Mouse (Mus musculus): ENCODE measurements at regions not wholly inside any gene's neighbourhood (a gene's known extent, or its start where the extent isn't known, plus 50 kb on each side); places are given as distances from the start of the nearest gene placed in this dataset.

DNA sequence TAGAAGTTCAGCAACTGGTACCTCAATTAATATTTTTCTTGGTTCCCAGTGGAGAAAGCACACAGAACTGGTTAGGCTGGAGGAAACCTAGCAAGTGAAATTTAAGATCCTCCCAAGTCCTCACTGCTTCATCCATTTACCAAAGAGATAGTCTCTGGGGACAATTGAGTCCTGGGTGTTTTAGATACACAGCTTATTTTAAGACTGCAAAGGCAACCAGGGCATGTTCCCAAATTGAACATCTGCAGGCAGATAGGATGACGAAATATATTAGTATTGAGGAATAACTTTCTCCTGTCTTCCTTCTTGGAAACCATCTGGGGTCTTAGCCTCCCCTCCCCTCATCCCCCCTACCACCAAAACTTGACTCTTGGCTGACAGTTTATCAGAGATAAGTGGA lies 356.3 kb upstream of the Npvf start:
- ATAC-seq (replicated peaks; ENCODE audit: insufficient number of reproducible peaks, low FRiP score, low TSS enrichment, low read depth) = no peak
- Histone ChIP-seq H3K27me3 (ENCODE audit: control insufficient read depth, insufficient read depth, low read length) (no peaks in the 10 kb centered on the region), H3K27ac (replicated peaks; ENCODE audit: low read depth, low read length) (no peak overlapping the region)

DNA sequence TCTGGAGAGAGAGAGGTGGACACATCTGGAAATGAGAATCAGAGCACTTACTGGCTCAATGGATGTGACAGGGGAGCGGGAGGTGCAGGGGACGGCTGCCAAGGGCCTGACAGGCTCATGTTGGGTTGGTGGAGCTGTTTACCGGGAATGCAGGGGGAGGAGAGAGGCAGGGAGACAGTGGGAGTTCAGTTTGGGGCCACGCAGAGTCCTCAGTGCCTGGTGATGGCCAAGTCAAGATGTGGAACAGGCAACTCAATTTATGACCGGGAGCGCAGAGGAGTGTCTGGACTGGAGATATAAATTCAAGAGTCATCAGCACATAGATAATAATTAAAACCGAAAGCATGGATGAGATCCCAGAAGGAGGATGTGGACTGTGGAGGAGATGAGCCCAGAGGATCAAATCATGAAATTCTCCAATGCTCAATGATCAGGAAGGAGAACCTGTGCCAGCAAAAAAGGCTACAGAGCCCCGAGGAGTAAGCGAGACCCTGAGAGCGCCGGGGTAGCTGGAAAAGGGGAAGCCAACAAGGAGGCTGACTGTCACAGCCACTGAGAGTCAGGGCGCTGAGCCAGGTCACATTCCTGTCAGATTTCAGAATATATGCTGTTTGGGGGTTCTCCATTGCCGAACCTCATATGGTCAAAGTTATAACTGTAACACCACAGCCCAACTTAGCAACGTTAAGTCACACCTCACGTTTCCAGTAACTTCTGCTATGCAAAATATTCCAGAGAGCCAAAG lies 358.0 kb upstream of the Npvf start:
- DNase-seq (ENCODE audit: low spot score) = no peak
- no peak overlapping the region for H3K4me2 ChIP-seq (ENCODE audit: low read depth, low read length)
- H3K4me1 ChIP-seq (ENCODE audit: control insufficient read depth, insufficient read depth, low read length) = peaks cover 2% of the 10 kb centered on the region
- no peaks in the 10 kb centered on the region for H3K36me3 ChIP-seq (replicated peaks; ENCODE audit: control insufficient read depth, insufficient read depth, low read depth, low read length)
- H3K9me3 ChIP-seq (replicated peaks; ENCODE audit: control insufficient read depth, low read length) = no peaks in the 10 kb centered on the region
- H3K9ac ChIP-seq (replicated peaks; ENCODE audit: low read length) = no peak overlapping the region
- H3K27ac ChIP-seq (replicated peaks; ENCODE audit: low read depth, low read length) = no peak overlapping the region
- ATAC-seq (replicated peaks; ENCODE audit: insufficient number of reproducible peaks, low FRiP score, low TSS enrichment, low read depth) = no peak
- H3K4me3 ChIP-seq (ENCODE audit: low read depth, low read length) = no peak overlapping the region
- WGBS = 80% methylated on average over 15 of the region's 15 CpGs
- no peaks in the 10 kb centered on the region for H3K27me3 ChIP-seq (ENCODE audit: control insufficient read depth, insufficient read depth, low read length)

More for the DNA sequence above, 356.3 kb upstream of the Npvf start:
- Histone ChIP-seq H3K9ac (replicated peaks; ENCODE audit: low read length) (no peak overlapping the region), H3K4me2 (ENCODE audit: low read depth, low read length) (no peak overlapping the region), H3K36me3 (replicated peaks; ENCODE audit: control insufficient read depth, insufficient read depth, low read depth, low read length) (no peaks in the 10 kb centered on the region), H3K4me1 (ENCODE audit: control insufficient read depth, insufficient read depth, low read length) (no peaks in the 10 kb centered on the region), H3K4me3 (ENCODE audit: low read depth, low read length) (no peak overlapping the region), H3K9me3 (replicated peaks; ENCODE audit: control insufficient read depth, low read length) (no peaks in the 10 kb centered on the region)
- WGBS = 59% methylated on average over 1 of the region's 1 CpGs
- DNase-seq (ENCODE audit: low spot score) = no peak

DNA sequence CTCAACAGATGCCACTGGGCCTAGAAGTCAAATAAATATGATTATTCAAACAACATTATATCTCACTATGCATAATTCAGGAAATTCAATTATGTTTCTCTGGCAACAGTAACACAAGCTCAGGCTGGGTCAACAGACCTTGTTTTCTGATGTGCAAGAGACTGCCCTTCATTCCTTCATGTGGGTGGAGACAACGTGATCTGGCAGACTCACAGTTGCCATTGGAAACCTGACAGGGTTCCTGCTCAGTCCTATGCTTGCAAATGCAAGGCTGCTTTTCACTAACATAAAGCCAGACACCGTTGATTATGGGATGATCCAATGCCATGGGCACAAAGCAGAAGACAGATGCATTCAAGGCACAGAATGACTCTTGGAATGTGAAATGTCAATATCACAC lies 361.5 kb upstream of the Npvf start:
- Histone ChIP-seq H3K4me3 (ENCODE audit: low read depth, low read length) (no peak overlapping the region), H3K27me3 (ENCODE audit: control insufficient read depth, insufficient read depth, low read length) (no peaks in the 10 kb centered on the region), H3K27ac (replicated peaks; ENCODE audit: low read depth, low read length) (0 out of 2 replicates have a peak overlapping the region, but pooled peaks have one; percentile 22), H3K4me2 (ENCODE audit: low read depth, low read length) (no peak overlapping the region), H3K9ac (replicated peaks; ENCODE audit: low read length) (no peak overlapping the region), H3K4me1 (ENCODE audit: control insufficient read depth, insufficient read depth, low read length) (peaks cover 2% of the 10 kb centered on the region), H3K36me3 (replicated peaks; ENCODE audit: control insufficient read depth, insufficient read depth, low read depth, low read length) (no peaks in the 10 kb centered on the region), H3K9me3 (replicated peaks; ENCODE audit: control insufficient read depth, low read length) (no peaks in the 10 kb centered on the region)
- DNase-seq (ENCODE audit: low spot score) (peak; percentile 61), ATAC-seq (replicated peaks; ENCODE audit: insufficient number of reproducible peaks, low FRiP score, low TSS enrichment, low read depth) (peak; percentile 48; the same call in 1 of the 2 replicates)
- WGBS = 74% methylated on average over 2 of the region's 2 CpGs

DNA sequence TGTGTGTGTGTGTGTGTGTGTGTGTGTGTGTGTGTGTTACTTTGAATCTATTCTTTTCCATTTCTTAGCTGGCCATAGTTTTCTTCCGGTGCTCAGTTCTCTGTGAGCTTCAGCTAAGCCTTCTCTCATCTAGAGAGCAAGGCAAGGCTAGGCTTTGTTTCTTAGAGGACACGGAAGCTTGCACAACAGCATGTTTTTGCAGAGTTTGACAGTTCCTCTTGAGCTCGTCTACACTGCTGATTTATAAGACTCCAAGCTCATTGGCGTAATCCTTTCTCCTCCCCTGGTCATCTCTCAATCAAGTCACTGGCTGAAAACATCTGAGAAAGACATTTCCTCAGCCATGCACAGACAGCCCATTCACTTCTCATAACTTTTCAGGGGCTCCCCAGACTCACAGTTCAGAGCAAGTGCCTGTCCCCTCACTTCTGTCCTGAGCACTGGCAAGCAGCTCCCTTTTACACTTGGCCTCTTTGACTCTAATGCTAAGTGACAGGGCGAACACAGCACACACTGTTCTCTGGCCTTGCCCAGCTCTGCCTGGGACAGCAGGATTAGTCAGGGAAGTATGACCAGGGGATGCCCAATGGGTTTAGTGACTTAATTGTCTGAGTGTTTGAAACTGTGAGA lies 362.3 kb upstream of the Npvf start:
- H3K4me2 ChIP-seq (ENCODE audit: low read depth, low read length) = no peak overlapping the region
- no peaks in the 10 kb centered on the region for H3K27me3 ChIP-seq (ENCODE audit: control insufficient read depth, insufficient read depth, low read length)
- H3K4me1 ChIP-seq (ENCODE audit: control insufficient read depth, insufficient read depth, low read length) = peaks cover 2% of the 10 kb centered on the region
- no peaks in the 10 kb centered on the region for H3K36me3 ChIP-seq (replicated peaks; ENCODE audit: control insufficient read depth, insufficient read depth, low read depth, low read length)
- no peak overlapping the region for H3K9ac ChIP-seq (replicated peaks; ENCODE audit: low read length)
- DNase-seq (ENCODE audit: low spot score) (peak; percentile 25), ATAC-seq (replicated peaks; ENCODE audit: insufficient number of reproducible peaks, low FRiP score, low TSS enrichment, low read depth) (no peak)
- 0 out of 2 replicates have a peak overlapping the region, but pooled peaks have one; percentile 22 for H3K27ac ChIP-seq (replicated peaks; ENCODE audit: low read depth, low read length)
- no peaks in the 10 kb centered on the region for H3K9me3 ChIP-seq (replicated peaks; ENCODE audit: control insufficient read depth, low read length)
- WGBS = 69% methylated on average over 5 of the region's 5 CpGs
- no peak overlapping the region for H3K4me3 ChIP-seq (ENCODE audit: low read depth, low read length)

DNA sequence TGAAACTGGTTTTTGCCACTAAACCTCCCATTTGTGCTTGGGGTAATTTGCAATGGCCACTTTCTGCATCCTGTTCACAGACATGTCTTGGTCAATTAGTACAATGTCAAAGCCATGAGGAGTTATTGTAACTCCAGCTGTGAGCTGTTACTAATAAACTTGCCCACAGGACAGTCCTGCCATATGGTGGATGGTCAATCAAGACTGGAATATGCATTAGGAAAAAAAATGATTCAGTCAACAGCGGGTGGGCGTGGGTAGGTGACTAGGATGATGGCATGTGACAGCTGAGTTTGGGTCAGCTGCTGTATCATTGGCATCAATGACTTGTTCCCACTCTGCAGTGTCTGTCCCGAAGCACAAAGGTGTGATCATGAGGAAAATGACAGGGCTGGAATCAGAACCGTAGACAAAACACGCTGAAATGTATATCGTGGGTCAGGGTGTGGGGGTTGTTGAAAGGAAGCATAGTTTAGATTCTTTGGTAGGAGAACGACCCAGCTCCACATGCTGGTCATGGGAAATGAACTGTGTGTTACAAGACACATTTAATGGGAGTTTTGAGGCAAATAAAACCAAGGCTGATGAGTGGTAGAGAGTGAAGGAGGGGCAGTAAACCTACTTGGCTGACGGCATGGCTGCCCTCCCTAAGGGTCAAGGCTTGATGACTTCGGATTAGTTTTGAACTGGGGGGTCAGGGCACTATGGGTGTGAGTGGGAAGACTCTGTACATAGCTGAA lies 363.2 kb upstream of the Npvf start:
- Histone ChIP-seq H3K36me3 (replicated peaks; ENCODE audit: control insufficient read depth, insufficient read depth, low read depth, low read length) (no peaks in the 10 kb centered on the region), H3K4me1 (ENCODE audit: control insufficient read depth, insufficient read depth, low read length) (peaks cover 2% of the 10 kb centered on the region), H3K4me3 (ENCODE audit: low read depth, low read length) (no peak overlapping the region), H3K27ac (replicated peaks; ENCODE audit: low read depth, low read length) (no peak overlapping the region), H3K9me3 (replicated peaks; ENCODE audit: control insufficient read depth, low read length) (no peaks in the 10 kb centered on the region), H3K4me2 (ENCODE audit: low read depth, low read length) (no peak overlapping the region), H3K9ac (replicated peaks; ENCODE audit: low read length) (no peak overlapping the region), H3K27me3 (ENCODE audit: control insufficient read depth, insufficient read depth, low read length) (no peaks in the 10 kb centered on the region)
- ATAC-seq (replicated peaks; ENCODE audit: insufficient number of reproducible peaks, low FRiP score, low TSS enrichment, low read depth) (0 out of 2 replicates have a peak, but pooled peaks have one; percentile 29), DNase-seq (ENCODE audit: low spot score) (no peak)
- 66% methylated on average over 9 of the region's 9 CpGs for whole genome bisulfite sequencing

DNA sequence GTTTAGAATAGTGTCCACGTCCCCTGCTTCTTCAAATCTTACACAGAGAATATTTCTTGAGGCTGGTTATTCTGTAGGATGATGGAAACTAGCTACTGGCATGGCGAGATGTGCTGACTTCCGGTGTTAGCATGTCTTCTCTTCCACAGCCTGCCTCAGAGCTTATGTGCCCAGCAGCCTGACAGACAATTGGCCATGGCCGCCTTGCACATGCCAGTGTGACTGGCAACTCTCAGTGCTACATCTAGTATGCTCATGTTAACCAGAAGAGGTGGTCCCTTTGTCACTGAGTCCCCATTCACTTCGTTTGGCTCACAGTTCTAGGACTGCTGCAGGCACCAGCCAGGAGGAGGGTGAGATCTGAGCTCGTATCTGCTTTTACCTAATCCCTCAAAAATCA lies 367.0 kb upstream of the Npvf start:
- H3K27ac ChIP-seq (replicated peaks; ENCODE audit: low read depth, low read length) = no peak overlapping the region
- ATAC-seq (replicated peaks; ENCODE audit: insufficient number of reproducible peaks, low FRiP score, low TSS enrichment, low read depth) = no peak
- H3K4me2 ChIP-seq (ENCODE audit: low read depth, low read length) = no peak overlapping the region
- DNase-seq (ENCODE audit: low spot score) = no peak
- no peaks in the 10 kb centered on the region for H3K9me3 ChIP-seq (replicated peaks; ENCODE audit: control insufficient read depth, low read length)
- peaks cover 2% of the 10 kb centered on the region for H3K4me1 ChIP-seq (ENCODE audit: control insufficient read depth, insufficient read depth, low read length)
- H3K27me3 ChIP-seq (ENCODE audit: control insufficient read depth, insufficient read depth, low read length) = no peaks in the 10 kb centered on the region
- H3K4me3 ChIP-seq (ENCODE audit: low read depth, low read length) = no peak overlapping the region
- WGBS = 87% methylated on average over 6 of the region's 6 CpGs
- no peaks in the 10 kb centered on the region for H3K36me3 ChIP-seq (replicated peaks; ENCODE audit: control insufficient read depth, insufficient read depth, low read depth, low read length)
- no peak overlapping the region for H3K9ac ChIP-seq (replicated peaks; ENCODE audit: low read length)

DNA sequence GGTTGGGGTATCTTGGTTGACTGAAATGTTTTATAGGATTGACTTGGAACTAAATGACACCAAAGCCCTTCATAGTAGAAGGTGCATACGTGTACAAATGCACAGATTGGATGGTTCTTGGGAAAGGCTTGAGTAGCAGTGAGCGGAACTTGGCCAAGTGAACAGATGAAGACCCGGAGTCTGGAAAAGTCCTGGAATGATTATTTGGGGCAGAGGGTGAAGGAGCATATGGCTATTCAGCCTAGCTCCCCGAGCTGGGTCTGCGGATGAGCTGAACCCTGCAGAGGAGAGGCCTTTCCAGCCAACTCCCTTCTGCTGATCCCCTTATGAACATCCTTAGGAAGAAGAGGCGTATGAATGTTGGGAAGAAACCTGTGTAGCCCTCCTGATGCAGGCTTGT lies 369.1 kb upstream of the Npvf start:
- no peak overlapping the region for H3K9ac ChIP-seq (replicated peaks; ENCODE audit: low read length)
- 92% methylated on average over 6 of the region's 6 CpGs for WGBS
- no peaks in the 10 kb centered on the region for H3K4me1 ChIP-seq (ENCODE audit: control insufficient read depth, insufficient read depth, low read length)
- no peak overlapping the region for H3K4me2 ChIP-seq (ENCODE audit: low read depth, low read length)
- no peaks in the 10 kb centered on the region for H3K27me3 ChIP-seq (ENCODE audit: control insufficient read depth, insufficient read depth, low read length)
- ATAC-seq (replicated peaks; ENCODE audit: insufficient number of reproducible peaks, low FRiP score, low TSS enrichment, low read depth) (no peak), DNase-seq (ENCODE audit: low spot score) (no peak)
- H3K9me3 ChIP-seq (replicated peaks; ENCODE audit: control insufficient read depth, low read length) = no peaks in the 10 kb centered on the region
- no peak overlapping the region for H3K4me3 ChIP-seq (ENCODE audit: low read depth, low read length)
- no peak overlapping the region for H3K27ac ChIP-seq (replicated peaks; ENCODE audit: low read depth, low read length)
- no peaks in the 10 kb centered on the region for H3K36me3 ChIP-seq (replicated peaks; ENCODE audit: control insufficient read depth, insufficient read depth, low read depth, low read length)

DNA sequence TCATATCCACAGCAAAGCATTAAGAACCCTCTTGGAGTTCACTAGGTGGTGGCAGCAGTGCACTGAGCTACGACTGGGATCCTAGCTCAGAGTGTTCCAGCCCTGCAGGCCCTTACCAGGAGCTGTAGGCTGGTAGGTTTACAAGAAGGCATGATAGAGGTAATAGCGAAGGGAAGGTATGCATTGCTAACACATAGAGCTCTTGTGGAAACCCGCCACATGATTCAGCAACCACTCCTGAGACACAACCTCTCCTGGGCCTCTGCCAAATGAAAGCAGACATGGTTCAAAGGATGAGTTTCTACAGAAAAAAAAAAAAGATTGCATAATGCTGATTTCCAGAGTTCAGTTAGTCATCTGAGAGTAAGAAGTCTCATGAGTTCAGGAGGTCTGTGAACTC lies 370.5 kb upstream of the Npvf start:
- H3K27me3 ChIP-seq (ENCODE audit: control insufficient read depth, insufficient read depth, low read length) = no peaks in the 10 kb centered on the region
- H3K9me3 ChIP-seq (replicated peaks; ENCODE audit: control insufficient read depth, low read length) = no peaks in the 10 kb centered on the region
- H3K4me3 ChIP-seq (ENCODE audit: low read depth, low read length) = no peak overlapping the region
- DNase-seq (ENCODE audit: low spot score) (no peak), ATAC-seq (replicated peaks; ENCODE audit: insufficient number of reproducible peaks, low FRiP score, low TSS enrichment, low read depth) (no peak)
- WGBS = 93% methylated on average over 3 of the region's 3 CpGs
- no peaks in the 10 kb centered on the region for H3K36me3 ChIP-seq (replicated peaks; ENCODE audit: control insufficient read depth, insufficient read depth, low read depth, low read length)
- H3K4me1 ChIP-seq (ENCODE audit: control insufficient read depth, insufficient read depth, low read length) = no peaks in the 10 kb centered on the region
- H3K9ac ChIP-seq (replicated peaks; ENCODE audit: low read length) = no peak overlapping the region
- H3K27ac ChIP-seq (replicated peaks; ENCODE audit: low read depth, low read length) = no peak overlapping the region
- no peak overlapping the region for H3K4me2 ChIP-seq (ENCODE audit: low read depth, low read length)

All from embryonic facial prominence, embryonic 11.5 days (tissue).